Mouse (Mus musculus): ENCODE measurements around the gene Frmd4a. TPM values are rescaled to one million over a fixed set of nuclear protein-coding genes. Genes with fewer than 3 reads are reported as not detected.
A peak's percentile ranks its signal among the peaks of the same experiment; 100 is the strongest.

Gene Frmd4a
- polyA plus RNA-seq, 1 experiment from 2014 or later, result 51.5 TPM

DNA sequence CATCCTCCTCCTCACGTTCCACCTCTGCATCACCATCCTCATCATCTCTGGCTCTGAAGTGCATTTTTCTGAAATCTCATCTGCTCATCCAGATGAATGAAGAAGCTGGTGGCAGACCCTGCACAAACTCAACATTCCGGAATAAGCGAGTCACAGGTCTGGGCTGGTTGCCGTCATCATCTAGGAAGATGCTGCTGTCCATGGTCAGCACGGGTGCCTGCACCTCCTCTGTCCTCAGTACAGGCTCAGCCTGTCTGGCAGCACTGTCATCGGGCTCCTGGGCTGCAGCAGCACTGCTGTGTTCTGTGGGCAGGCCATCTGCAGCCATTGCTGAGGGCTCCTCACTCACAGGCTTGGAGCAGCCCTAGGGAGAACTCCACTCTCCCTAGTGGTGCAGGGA lies 149.6 kb downstream of the Frmd4a start:
- no peak overlapping the region for H3K9ac ChIP-seq (replicated peaks)
- no peak overlapping the region for H3K4me3 ChIP-seq (replicated peaks)
- 80% methylated on average over 6 of the region's 6 CpGs for WGBS
- ATAC-seq (ENCODE audit: low FRiP score), result no peak
- H3K4me2 ChIP-seq, result no peak overlapping the region
- peaks cover 29% of the 10 kb centered on the region for H3K4me1 ChIP-seq
- no peaks in the 10 kb centered on the region for H3K9me3 ChIP-seq (replicated peaks)
- H3K27ac ChIP-seq (replicated peaks), result no peak overlapping the region
- no peaks in the 10 kb centered on the region for H3K27me3 ChIP-seq (replicated peaks)
- no peaks in the 10 kb centered on the region for H3K36me3 ChIP-seq

DNA sequence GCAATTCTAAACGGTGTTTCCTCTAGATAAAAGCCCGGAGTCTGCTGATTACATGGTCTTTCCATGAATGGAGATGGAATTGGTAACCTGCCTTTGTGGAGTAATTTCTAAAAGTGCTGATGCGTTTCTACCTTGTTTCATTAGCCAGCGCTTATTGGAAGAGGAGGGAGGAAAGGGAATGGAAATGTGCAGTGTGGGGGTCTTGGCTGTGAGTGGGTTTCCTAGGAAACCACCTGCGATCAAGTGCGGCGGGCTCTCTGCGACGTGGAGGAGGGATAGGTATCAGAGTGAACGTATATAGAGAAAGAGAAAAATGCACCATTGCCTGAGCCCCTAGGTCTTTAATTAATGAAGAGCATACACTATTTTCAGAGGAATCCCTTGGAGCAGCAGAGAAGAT lies 152.2 kb downstream of the Frmd4a start:
- H3K4me1 ChIP-seq, result peaks cover 25% of the 10 kb centered on the region
- peak overlapping the region; percentile 79 for H3K27ac ChIP-seq (replicated peaks)
- H3K27me3 ChIP-seq (replicated peaks), result no peaks in the 10 kb centered on the region
- peak; percentile 92 for ATAC-seq (ENCODE audit: low FRiP score)
- no peaks in the 10 kb centered on the region for H3K9me3 ChIP-seq (replicated peaks)
- no peak overlapping the region for H3K9ac ChIP-seq (replicated peaks)
- no peaks in the 10 kb centered on the region for H3K36me3 ChIP-seq
- WGBS, result 33% methylated on average over 10 of the region's 10 CpGs
- peak overlapping the region; percentile 24 for H3K4me2 ChIP-seq
- no peak overlapping the region for H3K4me3 ChIP-seq (replicated peaks)

DNA sequence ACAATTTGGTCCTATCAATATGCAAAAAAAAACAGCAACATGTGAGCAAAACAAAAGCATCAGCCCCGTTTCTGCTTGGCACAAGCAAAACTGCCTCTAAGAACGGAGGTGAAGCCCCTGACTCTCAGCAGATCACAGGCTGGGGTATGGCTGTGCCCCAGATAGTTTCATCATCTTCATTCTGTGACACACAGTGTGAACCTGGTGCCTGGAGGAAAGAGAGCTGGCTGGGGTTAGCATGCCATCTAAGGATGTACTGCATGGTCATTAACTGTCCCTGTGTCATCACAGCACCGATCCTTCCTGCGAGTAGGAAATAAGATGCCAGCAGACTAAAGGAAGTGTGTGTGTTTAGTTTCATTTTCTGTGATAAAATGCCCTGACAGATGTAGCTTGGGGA lies 152.7 kb downstream of the Frmd4a start:
- Histone ChIP-seq H3K4me3 (replicated peaks) (no peak overlapping the region), H3K27ac (replicated peaks) (peak overlapping the region; percentile 79), H3K4me2 (peak overlapping the region; percentile 24), H3K27me3 (replicated peaks) (no peaks in the 10 kb centered on the region), H3K4me1 (peaks cover 23% of the 10 kb centered on the region), H3K36me3 (no peaks in the 10 kb centered on the region), H3K9ac (replicated peaks) (0 out of 2 replicates have a peak overlapping the region, but pooled peaks have one; percentile 4), H3K9me3 (replicated peaks) (no peaks in the 10 kb centered on the region)
- WGBS, result 47% methylated on average over 4 of the region's 4 CpGs
- peak; percentile 43; the same call in 1 of the 2 replicates for ATAC-seq (ENCODE audit: low FRiP score)

DNA sequence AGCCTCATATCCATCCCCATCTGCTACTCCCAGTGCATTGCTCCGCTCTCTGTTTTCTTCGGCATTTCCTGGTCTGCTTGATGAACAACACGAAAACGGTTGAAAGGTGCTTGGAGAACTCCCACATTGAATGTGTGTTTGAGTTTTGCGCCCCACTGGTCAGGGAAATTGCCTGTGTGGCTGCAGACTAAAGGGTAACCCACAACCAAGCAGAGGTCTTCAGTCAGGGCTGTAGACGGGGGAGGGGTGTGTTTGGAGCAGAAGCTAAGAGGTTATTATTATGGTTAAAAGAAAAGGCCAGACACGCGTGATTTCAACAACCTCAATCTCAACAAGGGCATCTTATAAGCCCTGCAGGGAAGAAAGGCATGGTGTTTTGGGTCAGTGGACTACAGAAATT lies 167.5 kb downstream of the Frmd4a start:
- H3K36me3 ChIP-seq, result no peaks in the 10 kb centered on the region
- no peak overlapping the region for H3K27ac ChIP-seq (replicated peaks)
- H3K27me3 ChIP-seq (replicated peaks), result no peaks in the 10 kb centered on the region
- peaks cover 6% of the 10 kb centered on the region; the same call in 1 of the 2 replicates for H3K4me1 ChIP-seq
- ATAC-seq (ENCODE audit: low FRiP score), result no peak
- no peak overlapping the region for H3K4me3 ChIP-seq (replicated peaks)
- no peaks in the 10 kb centered on the region for H3K9me3 ChIP-seq (replicated peaks)
- no peak overlapping the region for H3K4me2 ChIP-seq
- no peak overlapping the region for H3K9ac ChIP-seq (replicated peaks)
- 86% methylated on average over 8 of the region's 8 CpGs for WGBS

DNA sequence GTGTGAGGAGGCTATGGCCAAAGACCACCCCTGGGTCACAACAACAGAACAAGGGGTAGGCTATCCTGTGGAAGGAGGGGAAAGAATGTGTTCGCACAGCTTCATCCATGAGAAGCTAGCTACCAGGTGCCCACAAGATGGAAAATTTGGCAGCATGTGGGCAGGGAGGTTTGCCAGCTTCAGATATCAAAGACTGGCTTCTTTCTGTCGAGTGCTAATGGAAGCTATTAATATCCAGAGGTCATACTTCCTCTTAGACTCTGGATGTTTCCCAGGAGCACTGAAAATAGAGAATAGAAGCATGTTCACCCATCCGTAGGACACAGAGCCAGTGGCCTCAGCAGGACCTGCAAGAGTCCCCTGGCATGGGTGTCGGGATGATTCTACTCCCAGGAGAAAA lies 170.0 kb downstream of the Frmd4a start:
- WGBS, result 62% methylated on average over 4 of the region's 4 CpGs
- peaks cover 10% of the 10 kb centered on the region for H3K4me1 ChIP-seq
- no peak overlapping the region for H3K9ac ChIP-seq (replicated peaks)
- ATAC-seq (ENCODE audit: low FRiP score), result no peak
- H3K4me3 ChIP-seq (replicated peaks), result no peak overlapping the region
- no peaks in the 10 kb centered on the region for H3K27me3 ChIP-seq (replicated peaks)
- H3K9me3 ChIP-seq (replicated peaks), result no peaks in the 10 kb centered on the region
- no peak overlapping the region for H3K4me2 ChIP-seq
- no peak overlapping the region for H3K27ac ChIP-seq (replicated peaks)
- no peaks in the 10 kb centered on the region for H3K36me3 ChIP-seq

DNA sequence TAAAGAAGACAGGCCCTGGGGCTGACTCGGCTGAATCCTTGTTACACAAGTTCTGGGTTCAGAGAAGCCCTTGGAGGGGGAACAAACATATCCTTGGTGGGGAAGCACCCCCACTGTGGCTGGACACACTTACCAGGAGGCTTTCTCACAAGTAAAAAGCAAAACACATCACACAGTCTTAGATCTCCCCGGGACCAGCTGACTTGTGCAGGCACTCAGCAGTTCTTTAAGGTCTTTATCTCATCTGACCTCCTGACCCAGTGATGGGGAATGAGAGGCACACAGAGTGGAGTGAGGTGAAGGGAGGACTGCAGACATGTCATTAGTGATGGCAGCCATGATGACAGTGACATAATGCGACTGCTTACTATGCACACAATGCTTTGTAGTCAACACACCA lies 170.8 kb downstream of the Frmd4a start:
- no peak overlapping the region for H3K4me3 ChIP-seq (replicated peaks)
- H3K27me3 ChIP-seq (replicated peaks), result no peaks in the 10 kb centered on the region
- H3K27ac ChIP-seq (replicated peaks), result no peak overlapping the region
- 63% methylated on average over 3 of the region's 3 CpGs for WGBS
- H3K4me1 ChIP-seq, result peaks cover 10% of the 10 kb centered on the region
- H3K9me3 ChIP-seq (replicated peaks), result no peaks in the 10 kb centered on the region
- no peak for ATAC-seq (ENCODE audit: low FRiP score)
- H3K36me3 ChIP-seq, result no peaks in the 10 kb centered on the region
- H3K4me2 ChIP-seq, result no peak overlapping the region
- no peak overlapping the region for H3K9ac ChIP-seq (replicated peaks)

DNA sequence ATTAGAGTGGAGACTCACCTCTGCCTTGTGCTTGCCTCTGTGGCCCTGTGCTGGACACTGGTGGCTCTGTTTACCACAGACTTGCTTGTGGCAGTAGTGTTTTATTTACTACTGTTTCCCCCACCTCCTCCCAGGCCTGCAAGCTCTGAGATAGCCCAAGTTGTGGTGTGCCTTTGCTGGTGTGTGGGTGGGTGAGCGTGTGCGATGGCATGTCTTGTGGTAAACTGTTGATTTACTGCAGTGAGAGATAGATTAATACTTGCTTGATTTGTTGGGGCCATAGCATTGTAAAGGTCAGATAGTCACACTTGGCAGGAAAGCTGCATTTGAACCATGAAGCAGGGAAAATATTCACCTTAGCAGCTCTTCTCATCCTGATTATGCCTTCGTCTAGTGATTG lies 172.8 kb downstream of the Frmd4a start:
- no peak overlapping the region for H3K4me3 ChIP-seq (replicated peaks)
- H3K4me2 ChIP-seq, result no peak overlapping the region
- no peak for ATAC-seq (ENCODE audit: low FRiP score)
- no peak overlapping the region for H3K27ac ChIP-seq (replicated peaks)
- H3K9me3 ChIP-seq (replicated peaks), result no peaks in the 10 kb centered on the region
- WGBS, result 83% methylated on average over 3 of the region's 3 CpGs
- H3K36me3 ChIP-seq, result no peaks in the 10 kb centered on the region
- H3K9ac ChIP-seq (replicated peaks), result no peak overlapping the region
- peaks cover 21% of the 10 kb centered on the region for H3K4me1 ChIP-seq
- H3K27me3 ChIP-seq (replicated peaks), result no peaks in the 10 kb centered on the region

DNA sequence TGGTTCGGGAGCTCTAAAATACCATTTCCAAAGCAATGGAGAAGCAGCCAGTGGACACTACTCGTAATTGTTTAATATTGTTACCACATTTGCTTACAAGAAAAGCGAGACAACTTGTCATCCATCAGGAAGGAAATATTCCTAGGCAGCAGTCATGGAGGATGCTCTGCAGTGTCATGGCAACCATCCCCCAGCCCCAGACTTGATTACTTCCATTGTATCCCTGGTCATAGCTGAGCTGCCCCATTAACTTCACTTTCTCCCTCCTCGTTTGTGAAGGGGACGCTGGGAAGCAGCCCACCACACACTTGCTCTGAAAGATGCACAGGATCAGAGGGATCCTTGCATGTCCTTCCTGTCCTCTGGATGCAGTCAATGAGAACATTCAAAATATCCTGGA lies 173.5 kb downstream of the Frmd4a start:
- Histone ChIP-seq H3K4me1 (peaks cover 21% of the 10 kb centered on the region), H3K27me3 (replicated peaks) (no peaks in the 10 kb centered on the region), H3K9ac (replicated peaks) (no peak overlapping the region), H3K4me2 (no peak overlapping the region), H3K27ac (replicated peaks) (no peak overlapping the region), H3K36me3 (no peaks in the 10 kb centered on the region), H3K4me3 (replicated peaks) (no peak overlapping the region), H3K9me3 (replicated peaks) (no peaks in the 10 kb centered on the region)
- 20% methylated on average over 5 of the region's 5 CpGs for WGBS
- ATAC-seq (ENCODE audit: low FRiP score), result no peak

DNA sequence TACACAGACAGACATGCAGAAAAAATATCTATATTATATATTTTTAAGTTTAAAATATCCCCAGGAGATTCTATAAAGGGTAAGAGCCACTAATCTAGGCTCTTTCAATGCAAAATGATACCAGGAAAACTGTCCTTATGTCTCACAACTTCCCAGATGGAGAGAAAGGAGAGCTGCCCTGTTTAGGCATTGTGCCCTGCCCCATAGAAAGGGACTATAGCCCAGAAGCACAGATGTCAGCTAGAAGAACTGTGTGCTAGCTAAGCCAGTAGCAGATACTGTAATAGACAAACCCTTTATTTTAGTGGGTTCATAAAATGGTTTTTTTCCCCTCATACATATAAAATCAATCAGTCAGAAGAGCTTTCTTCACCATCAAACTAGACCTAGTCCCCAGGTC lies 175.7 kb downstream of the Frmd4a start:
- Histone ChIP-seq H3K4me1 (peaks cover 15% of the 10 kb centered on the region), H3K9me3 (replicated peaks) (no peaks in the 10 kb centered on the region), H3K27me3 (replicated peaks) (no peaks in the 10 kb centered on the region), H3K4me3 (replicated peaks) (no peak overlapping the region), H3K27ac (replicated peaks) (no peak overlapping the region), H3K36me3 (no peaks in the 10 kb centered on the region), H3K4me2 (no peak overlapping the region), H3K9ac (replicated peaks) (no peak overlapping the region)
- no peak for ATAC-seq (ENCODE audit: low FRiP score)

DNA sequence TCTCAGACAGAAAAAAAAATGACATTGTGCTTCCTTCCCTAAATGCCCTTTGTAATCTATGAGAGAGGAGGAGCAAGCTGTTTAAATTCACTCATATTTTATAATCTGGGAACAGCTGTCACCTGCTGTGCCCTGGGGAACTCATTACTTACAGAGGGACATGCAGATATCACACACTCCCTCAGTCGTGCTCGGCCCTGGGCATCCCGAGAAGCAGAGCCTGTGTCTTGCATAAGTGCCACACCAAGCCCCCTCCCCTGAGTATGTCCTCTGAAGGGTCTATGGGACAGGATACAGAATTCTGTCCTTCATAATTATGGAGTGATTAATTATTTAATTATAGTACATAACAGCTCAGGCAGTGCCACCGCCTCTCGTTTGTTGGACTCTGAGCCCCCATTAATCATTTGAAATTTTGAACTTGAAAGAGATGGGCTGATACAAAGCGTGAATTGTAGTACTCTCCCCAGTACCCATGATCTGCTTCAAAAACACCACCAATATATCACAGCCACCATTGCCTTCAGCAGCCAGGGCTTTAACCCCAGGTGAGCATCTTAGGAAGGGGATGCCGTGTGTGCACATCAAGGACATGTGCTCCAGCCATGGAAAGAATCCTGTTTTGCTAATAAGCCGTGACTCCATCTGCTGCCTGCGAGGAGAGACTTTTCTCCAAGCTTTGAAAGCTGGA lies 177.0 kb downstream of the Frmd4a start:
- peak; percentile 59; the same call in 1 of the 2 replicates for ATAC-seq (ENCODE audit: low FRiP score)
- Histone ChIP-seq H3K4me1 (peaks cover 15% of the 10 kb centered on the region), H3K9me3 (replicated peaks) (no peaks in the 10 kb centered on the region), H3K4me2 (no peak overlapping the region), H3K4me3 (replicated peaks) (no peak overlapping the region), H3K27ac (replicated peaks) (no peak overlapping the region), H3K36me3 (no peaks in the 10 kb centered on the region), H3K9ac (replicated peaks) (no peak overlapping the region), H3K27me3 (replicated peaks) (no peaks in the 10 kb centered on the region)
- 40% methylated on average over 9 of the region's 9 CpGs for WGBS

DNA sequence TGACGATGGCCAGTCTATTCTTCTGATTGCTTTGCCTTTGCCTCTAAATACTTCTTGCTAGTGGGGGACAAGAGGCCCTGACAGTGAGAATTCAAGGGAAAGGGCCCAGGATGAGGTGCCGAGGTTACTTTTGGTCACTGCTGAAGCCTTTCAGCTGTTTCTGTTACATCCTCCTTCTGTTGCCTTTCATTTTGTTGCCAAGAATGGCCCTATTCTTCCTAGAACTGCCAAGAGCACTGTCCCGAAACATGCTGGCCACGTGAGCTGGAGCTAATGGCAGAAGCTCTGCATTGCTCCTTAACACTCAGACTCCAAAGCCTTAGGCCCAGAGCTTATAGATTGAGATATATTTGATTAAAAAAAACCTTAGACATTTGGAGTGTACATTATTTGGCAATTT lies 178.5 kb downstream of the Frmd4a start:
- no peak overlapping the region for H3K4me3 ChIP-seq (replicated peaks)
- ATAC-seq (ENCODE audit: low FRiP score), result no peak
- H3K4me1 ChIP-seq, result peaks cover 13% of the 10 kb centered on the region
- H3K4me2 ChIP-seq, result no peak overlapping the region
- H3K27me3 ChIP-seq (replicated peaks), result no peaks in the 10 kb centered on the region
- no peak overlapping the region for H3K9ac ChIP-seq (replicated peaks)
- H3K9me3 ChIP-seq (replicated peaks), result no peaks in the 10 kb centered on the region
- H3K36me3 ChIP-seq, result no peaks in the 10 kb centered on the region
- no peak overlapping the region for H3K27ac ChIP-seq (replicated peaks)
- 77% methylated on average over 4 of the region's 4 CpGs for WGBS

DNA sequence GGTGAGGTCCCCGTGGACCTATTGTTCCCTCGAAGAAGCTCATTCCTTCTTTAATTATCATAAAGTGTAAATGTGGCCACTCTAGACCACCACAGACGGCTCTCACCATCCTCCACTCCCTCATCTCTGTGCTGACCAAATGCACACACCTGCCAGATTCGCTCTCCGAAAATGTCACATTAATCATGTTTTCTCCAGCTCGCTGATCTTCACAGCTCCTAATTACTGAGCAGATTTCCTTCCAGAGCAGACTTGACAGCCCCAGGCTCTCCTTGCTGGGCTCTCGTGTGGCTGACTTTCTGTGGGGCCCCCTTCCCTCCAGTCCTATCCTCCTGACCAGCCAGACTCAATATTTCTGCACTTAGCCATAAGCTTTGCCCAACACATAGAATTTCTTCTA lies 191.7 kb downstream of the Frmd4a start:
- H3K27ac ChIP-seq (replicated peaks), result peak overlapping the region; percentile 54; the same call in 1 of the 2 replicates
- no peak overlapping the region for H3K9ac ChIP-seq (replicated peaks)
- no peak overlapping the region for H3K4me2 ChIP-seq
- 47% methylated on average over 7 of the region's 7 CpGs for WGBS
- no peaks in the 10 kb centered on the region for H3K27me3 ChIP-seq (replicated peaks)
- no peaks in the 10 kb centered on the region for H3K36me3 ChIP-seq
- no peaks in the 10 kb centered on the region for H3K9me3 ChIP-seq (replicated peaks)
- H3K4me3 ChIP-seq (replicated peaks), result no peak overlapping the region
- 0 out of 2 replicates have a peak, but pooled peaks cover 5% of the 10 kb centered on the region for H3K4me1 ChIP-seq
- ATAC-seq (ENCODE audit: low FRiP score), result no peak
